Mouse (Mus musculus): ENCODE results near the gene Sash1.

GRCm38 (mm10) chr10:8776791-8777190 lies 109.1 kb downstream of the Sash1 start:
- no peak for TF ChIP-seq CTCF (IDR thresholded peaks at IDR 0.05; ENCODE audit: extremely low read depth, insufficient read length, insufficient replicate concordance, low read depth, low read length)
- no peak for TF ChIP-seq POLR2A (IDR thresholded peaks at IDR 0.05; ENCODE audit: low read depth, low read length)

Data from small intestine, adult 2 months (tissue).